Mouse (Mus musculus) cerebellum, adult 9-10 months (tissue): ENCODE measurements around the gene Mat2a.

Source experiments
- DNase-seq: peaks from one replicate; pipeline ENCODE4 v3.0.0; 2022

Mat2a gene

GRCm38 (mm10) chr6:72414076-72414756, 25.1 kb downstream of the Mat2a start, which contains the start of gene Ggcx:
TSS of gene Ggcx (plus strand) at chr6:72414308.
- peak; percentile 94 for DNase-seq

GRCm38 (mm10) chr6:72410518-72410917, 28.8 kb downstream of the Mat2a start:
- DNase-seq, result no peak

- no peak for DNase-seq
These were observed 29.4 kb downstream of the Mat2a start for GRCm38 (mm10) chr6:72410003-72410402.

DNA sequence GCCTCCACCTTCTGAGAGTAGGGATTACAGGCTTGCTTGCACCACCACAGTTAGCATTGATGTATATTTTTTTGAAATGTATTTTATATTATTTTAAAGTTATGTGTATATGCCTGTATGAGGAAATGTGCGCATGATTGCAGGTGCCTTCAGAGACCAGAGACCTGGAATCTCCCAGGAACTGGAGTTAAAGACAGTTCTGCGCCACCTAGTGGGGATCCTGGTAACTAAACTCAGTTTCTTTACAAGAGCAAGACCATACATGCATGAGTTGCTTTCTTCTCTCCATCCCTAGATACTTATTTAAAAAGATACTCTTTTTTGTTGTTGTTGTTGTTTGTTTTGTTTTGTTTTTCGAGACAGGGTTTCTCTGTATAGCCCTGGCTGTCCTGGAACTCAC, 29.8 kb downstream of the Mat2a start:
- peak; percentile 77 for DNase-seq

- DNase-seq, result peak; percentile 85
These were observed 32.2 kb downstream of the Mat2a start for GRCm38 (mm10) chr6:72407119-72407518.

GRCm38 (mm10) chr6:72405356-72405755, 34.0 kb downstream of the Mat2a start:
- no peak for DNase-seq

DNA sequence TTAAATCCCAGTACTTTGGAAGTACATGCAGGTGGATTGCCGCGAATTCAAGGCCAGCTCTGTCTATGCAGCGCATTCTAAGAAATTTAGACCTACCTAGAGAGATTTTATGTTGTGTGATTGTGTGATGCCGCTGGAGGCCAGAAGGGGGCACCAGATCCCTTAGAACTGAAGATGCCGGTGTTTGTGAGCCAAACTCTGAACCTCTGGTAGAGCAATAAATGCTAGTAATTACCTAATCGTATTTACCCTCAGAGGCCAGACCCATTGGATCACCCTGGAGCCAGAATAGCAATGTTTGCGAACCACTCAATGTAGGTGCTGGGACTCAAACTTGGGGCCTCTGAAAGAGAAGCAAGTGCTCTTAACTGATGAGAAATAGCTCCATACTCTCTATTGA, 37.5 kb downstream of the Mat2a start:
- DNase-seq, result peak; percentile 80

DNA sequence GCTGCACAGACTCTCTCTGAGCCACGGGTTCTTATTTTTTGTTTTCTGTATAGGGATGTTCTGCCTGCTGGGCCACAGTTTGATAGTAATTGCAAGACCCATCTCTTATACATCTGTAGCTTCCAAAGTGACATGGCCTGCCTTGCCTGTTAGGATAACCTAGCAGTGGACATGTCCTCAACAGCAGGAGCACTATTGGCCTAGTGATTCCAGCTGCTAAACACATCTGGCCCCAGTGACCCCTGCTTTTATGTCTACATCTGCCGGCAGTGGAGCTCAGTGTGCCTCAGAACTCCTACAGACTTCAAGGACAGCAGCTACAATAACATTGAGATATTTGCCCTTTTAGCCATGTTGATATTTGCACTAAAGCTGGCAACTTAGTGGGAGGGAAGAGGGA, 39.4 kb downstream of the Mat2a start:
- no peak for DNase-seq

DNA sequence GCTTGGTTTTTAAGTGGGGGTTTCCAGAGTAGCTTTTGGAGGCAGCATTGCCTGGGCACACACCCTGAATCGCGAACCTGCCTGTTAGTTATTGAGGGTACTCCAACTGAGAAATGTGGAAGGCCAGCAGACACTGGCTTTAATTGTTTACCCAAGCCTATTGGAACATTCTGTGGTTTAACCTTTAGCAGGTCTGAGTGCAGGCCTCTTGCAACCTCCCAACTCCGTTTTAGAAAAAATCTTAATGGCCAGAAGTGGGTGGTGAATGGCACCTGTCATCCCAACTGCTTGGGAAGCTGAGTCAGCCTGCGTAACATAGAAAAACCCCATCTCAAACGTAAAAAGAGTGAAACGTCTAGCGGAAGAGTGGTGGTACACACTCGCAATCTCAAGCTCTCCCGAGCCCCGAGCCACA, 42.5 kb downstream of the Mat2a start:
- DNase-seq, result no peak

DNA sequence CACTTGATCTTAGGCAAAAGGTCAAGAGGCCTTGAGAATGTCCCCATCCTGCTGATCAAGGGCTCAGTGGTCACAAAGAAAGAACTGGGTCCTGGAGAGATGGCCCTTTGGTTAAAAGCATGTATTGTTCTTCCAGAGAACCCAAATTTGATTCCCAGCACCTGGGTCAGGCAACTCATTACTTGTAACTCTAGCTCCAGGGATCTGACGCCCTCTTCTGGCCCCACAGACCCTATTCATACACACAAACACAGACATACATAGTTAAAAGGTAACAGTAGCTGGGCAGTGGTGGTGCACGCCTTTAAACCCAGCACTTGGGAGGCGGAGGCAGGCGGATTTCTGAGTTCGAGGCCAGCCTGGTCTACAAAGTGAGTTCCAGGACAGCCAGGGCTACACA, 47.0 kb downstream of the Mat2a start:
- DNase-seq, result no peak

DNA sequence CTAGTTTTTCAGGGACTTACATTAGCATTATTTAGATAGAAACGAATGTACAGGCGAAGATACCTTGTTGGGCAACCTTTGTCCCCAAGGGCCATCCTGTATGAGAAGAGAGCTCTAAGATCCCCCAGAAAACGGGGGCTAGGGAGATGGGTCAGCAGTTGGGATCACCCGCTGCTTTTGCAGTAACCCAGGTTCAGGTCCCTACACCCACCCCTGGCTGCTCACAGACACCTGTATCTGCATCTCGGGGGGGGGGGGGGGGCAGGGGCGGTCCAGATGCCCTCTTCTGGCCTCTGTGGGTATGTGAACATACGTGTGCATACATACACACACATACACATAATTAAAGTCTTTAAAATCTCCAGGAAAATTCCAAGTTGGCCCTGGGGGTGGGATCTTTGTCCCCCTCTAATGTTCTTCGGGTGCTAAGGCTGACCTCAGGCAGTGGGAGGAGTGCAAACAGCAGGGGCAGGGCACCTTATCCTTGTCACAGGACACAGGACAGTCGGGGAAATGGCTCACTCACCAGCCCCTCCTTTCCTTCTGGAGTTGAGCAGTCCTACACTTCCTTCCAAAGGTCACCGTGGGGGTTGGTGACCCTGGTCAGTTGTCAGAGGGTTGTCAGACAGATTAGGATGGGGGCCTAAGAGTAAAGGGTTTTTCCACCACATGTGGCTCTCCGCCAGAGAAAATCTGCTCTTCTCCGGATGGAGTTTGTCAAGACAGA, 48.4 kb downstream of the Mat2a start:
- DNase-seq, result no peak

GRCm38 (mm10) chr6:72389941-72390771, 49.2 kb downstream of the Mat2a start, which contains the start of gene Vamp8:
TSS of gene Vamp8 (minus strand) at chr6:72390703.
- DNase-seq, result peak; percentile 60

GRCm38 (mm10) chr6:72389471-72389940, 49.9 kb downstream of the Mat2a start:
- no peak for DNase-seq

DNA sequence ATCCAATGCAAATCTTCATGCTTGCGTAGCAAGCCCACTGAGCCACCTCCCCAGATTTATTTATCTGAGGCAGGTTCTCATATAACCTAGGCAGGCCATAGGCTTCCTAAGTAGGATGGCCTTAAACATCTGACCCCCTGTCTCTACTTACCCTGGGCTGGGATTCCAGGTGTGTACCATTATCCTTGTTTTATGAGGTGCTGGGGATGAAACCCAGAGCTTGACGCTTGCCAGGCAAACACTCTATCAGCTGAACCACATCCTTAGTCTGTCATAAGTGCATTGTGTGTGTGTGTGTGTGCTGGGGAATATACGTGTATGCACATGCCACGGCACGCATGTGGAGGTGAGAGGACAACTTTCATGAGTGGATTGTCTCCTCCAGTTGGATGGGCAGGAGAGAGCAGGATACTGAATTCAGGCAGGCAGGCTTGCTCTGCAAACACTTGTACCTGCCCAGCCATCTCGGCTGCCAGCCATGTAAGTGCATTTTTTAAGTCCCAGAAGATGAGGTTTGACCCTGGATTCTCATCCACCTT, 50.5 kb downstream of the Mat2a start:
- no peak for DNase-seq

DNA sequence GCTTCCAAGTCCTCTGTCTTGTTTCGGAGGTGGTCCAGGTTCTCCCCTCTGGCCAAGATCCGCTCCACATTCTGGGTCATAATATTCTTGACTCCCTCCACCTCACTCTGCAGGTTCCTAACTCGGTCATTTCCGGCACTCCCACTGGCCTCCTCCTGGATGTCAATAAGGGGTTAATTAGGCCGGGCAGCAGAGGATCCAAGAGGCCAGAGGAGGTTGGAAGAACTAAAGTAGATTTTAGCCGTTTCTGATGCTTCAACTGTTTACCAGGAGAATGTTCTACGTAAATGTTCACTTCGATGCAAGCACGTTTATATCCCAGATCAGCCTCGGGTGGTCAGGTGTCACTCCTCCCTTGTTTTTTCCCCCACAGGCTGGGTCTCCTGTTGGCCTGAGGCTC, 51.1 kb downstream of the Mat2a start:
- DNase-seq, result no peak

DNA sequence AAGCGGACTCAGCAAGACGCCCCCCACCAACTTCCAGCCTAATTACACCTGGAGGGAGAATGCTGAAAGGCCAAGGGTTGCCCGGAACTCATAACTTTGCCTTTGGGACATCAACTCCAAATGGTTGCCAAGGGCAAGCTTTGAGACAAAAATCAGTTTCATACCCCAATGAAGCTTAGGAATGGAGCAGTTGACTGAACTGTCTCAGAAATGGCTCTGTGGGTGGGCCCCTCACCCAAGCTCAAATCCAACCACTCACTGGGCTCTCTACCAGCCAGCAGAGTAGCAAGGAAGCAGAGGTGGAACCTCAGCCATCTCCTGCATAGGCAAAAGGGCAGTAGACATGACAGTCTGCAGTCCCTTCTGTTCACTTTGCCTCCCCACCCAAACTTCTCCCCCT, 51.5 kb downstream of the Mat2a start:
- no peak for DNase-seq

DNA sequence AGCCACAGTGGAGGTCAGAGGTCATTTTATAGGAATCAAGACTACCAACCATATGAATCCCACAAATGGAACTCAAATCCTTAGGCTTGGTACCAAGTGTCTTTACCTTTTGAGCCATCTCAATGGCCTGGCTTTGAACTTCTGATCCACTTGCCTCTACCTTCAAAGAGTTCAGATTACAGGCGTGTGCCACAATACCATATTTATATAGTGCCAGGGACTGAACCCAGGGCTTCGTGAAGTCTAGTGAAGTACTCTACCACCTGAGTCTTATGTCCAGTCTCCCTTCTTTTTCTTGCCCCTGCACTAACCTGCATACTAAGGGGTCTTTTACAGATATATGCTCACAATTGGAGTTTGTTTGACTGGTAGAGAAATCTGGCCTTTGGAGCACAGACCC, 52.8 kb downstream of the Mat2a start:
- DNase-seq, result no peak

GRCm38 (mm10) chr6:72385258-72385657, 54.1 kb downstream of the Mat2a start:
- no peak for DNase-seq

GRCm38 (mm10) chr6:72383952-72384351, 55.4 kb downstream of the Mat2a start:
- no peak for DNase-seq

DNA sequence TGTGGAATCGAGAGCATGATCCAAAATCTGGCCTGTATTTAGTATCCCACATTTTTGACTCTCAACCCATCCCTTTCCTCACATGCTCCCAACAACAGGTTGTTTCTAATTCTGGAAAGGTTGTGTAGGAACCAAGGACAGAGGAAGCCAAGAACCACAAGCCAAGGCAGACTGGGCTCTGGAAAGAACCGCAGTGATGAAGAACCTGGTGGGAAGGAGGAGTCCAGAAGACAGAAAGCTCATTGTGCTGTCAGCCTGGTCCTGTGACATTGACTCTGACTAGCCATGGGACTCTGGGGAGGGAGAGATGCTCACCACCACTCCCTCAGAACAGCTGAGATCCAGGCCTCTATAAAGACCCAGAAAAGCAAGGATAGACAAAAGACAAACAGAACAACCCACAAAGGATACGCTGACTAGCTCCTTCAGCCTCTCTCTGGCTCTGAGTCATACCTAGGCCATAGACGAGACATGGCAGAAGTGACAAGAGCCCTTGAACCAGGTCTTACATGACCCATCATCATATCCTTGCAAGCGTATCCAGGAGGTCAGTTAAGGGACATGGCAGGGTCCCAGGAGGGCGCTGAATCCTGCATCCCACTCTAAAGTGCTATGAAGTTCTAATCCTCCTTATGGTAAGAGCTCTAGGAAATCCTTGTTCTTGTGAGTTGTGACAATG, 56.1 kb downstream of the Mat2a start:
- no peak for DNase-seq
